Mouse (Mus musculus) lung, postnatal 36 days (tissue): ENCODE measurements around the gene Nit1.
"Not testable (repeated sequence)": the region's sequence is repeated elsewhere in the genome, so short reads cannot be mapped to it uniquely, and the experiment has no call there.

Source experiments
- DNase-seq: peaks from one replicate; pipeline ENCODE4 v3.0.0; 2022; ENCODE audit warnings: mixed read lengths

Gene Nit1

DNA sequence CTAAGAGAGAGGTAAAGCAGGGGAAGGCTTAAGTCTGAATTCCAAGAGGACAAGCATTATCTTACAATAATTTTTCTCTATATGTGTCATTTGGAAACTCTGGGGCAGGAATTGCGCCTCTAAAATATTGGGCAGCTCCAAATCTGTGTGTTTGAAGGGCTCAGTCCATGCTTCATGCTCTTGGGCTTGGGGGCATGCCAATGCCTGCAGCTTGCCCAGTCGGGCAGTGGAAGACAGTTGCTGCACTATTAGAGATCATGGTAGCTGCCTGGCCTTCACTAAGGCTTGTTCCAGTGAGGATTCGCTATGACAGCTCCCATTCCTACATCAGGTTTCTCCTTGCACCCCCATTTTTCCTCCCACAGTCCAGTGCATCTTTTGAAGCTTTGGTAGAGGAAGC lies 3.2 kb upstream of the Nit1 start:
- DNase-seq, result no peak

- DNase-seq, result no peak
Measured at GRCm38 (mm10) chr1:171346095-171346450, 627 bp upstream of the Nit1 start.

DNA sequence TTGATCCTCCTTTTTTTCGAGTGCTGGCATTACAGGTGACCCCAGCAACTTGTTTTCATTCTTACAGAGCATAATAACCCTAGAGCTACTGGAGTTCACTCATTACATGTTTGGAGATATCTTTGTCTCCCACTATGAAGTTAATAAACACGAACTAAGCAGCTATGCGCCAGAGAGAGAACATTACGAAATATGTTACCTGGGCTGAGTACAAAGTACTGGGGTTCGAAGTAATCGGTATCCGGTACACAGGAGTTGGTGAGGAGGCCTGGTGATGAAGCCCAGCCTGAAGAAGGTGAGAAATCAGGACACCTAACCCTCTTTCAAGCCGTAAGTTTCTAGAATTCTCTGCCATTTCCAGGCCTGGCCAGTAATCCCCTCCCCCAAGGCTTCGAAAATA lies 731 bp downstream of the Nit1 start:
- no peak for DNase-seq

GRCm38 (mm10) chr1:171343922-171344677 lies 1.3 kb downstream of the Nit1 start:
- DNase-seq, result peak; percentile 77

GRCm38 (mm10) chr1:171342262-171343207 lies 2.9 kb downstream of the Nit1 start:
- DNase-seq, result peak; percentile 21

DNA sequence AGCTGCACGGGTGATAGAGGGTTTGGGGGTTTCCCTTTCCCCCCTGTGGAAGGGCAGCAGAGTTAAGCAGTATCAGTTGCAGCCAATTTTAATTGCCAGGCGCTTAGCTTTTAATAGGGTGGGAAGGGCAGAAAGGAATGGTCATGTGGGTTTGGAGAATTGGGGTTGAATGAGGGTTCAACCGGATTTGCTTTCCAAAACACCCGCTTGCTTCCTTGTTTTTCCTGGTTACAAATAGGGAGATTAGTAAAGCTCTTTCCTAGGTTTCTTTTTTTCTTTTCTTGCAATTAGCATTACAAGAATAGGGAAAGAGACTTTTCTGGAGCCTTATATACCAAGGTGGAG lies 15.3 kb downstream of the Nit1 start:
- DNase-seq, result no peak

- no peak for DNase-seq
Measured at GRCm38 (mm10) chr1:171329433-171330215, 15.8 kb downstream of the Nit1 start.

DNA sequence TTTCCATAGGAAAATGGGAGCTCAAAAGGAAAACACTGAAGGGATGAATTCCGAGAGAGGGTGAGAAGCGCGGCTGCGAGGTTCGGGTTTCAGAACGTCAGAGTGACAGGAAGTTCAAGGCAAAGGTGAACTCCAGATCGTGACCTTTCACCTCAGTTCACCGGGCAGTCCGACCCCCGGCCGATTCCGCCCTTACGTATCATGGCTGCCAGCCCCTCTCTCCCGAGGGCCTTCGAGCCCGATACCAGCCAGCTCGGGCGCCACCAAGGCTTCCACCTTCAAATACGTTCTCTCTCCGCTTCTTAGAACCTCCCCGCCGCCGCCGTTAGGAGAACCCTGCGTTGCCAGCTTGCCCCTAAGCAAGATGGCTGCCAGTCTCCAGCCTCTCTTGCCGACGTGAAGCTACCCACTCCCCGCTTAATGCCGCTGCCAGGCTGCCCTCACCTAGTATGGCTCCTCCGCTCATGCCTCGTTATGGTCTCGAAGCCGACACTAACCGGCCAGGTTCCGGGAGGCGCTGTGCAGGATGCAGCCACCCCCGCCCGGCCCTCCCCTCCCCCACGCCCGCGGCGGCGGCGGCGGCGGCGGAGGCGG lies 16.5 kb downstream of the Nit1 start, which contains the start of gene Dedd:
TSS of gene Dedd (plus strand) at position 307 of the 594 bp plus-strand sequence.
- peak; percentile 94 for DNase-seq

GRCm38 (mm10) chr1:171328244-171328643 lies 17.2 kb downstream of the Nit1 start:
- DNase-seq, result no peak

DNA sequence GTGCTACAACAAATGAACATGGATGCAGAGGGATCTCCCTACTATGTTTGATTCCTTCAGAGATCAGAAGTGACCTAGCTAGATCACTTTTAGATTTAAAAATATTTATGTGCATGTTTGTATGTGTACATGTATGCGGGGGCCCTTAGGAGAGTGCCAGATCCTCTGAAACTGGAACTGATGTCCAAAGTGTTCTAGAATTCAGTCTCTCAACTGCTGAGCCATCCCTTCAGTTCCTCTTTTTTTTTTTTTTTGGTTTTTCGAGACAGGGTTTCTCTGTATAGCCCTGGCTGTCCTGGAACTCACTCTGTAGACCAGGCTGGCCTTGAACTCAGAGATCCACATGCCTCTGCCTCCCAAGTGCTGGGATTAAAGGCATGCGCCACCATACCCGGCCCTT lies 18.9 kb downstream of the Nit1 start:
- DNase-seq, result not testable (repeated sequence)

- no peak for DNase-seq
Measured at GRCm38 (mm10) chr1:171325571-171325970, 19.9 kb downstream of the Nit1 start.

- DNase-seq, result peak; percentile 22
Measured at GRCm38 (mm10) chr1:171322012-171322411, 23.4 kb downstream of the Nit1 start.

- DNase-seq, result peak; percentile 34
Measured at GRCm38 (mm10) chr1:171321415-171321814, 24.0 kb downstream of the Nit1 start.

GRCm38 (mm10) chr1:171320151-171320550 lies 25.3 kb downstream of the Nit1 start:
- DNase-seq, result no peak

DNA sequence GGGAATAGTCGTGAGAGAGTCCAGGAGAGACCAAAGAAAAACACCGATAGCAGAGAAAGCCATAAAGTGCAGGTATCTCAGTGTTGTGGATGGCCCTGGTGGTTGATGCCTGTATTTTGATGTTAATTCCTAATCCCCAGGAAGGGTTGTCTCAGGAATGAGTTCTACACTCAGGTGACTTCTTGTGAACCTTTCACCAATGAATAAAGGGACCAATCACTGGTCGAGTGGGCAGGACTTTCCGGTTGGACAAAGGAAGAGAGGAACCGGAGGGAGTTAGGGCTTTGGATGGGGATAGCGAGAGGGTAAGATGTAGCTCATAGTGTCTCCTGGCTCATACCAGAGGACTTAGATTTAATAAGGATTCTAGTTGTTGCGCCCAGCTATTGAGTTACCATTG lies 25.7 kb downstream of the Nit1 start:
- no peak for DNase-seq

DNA sequence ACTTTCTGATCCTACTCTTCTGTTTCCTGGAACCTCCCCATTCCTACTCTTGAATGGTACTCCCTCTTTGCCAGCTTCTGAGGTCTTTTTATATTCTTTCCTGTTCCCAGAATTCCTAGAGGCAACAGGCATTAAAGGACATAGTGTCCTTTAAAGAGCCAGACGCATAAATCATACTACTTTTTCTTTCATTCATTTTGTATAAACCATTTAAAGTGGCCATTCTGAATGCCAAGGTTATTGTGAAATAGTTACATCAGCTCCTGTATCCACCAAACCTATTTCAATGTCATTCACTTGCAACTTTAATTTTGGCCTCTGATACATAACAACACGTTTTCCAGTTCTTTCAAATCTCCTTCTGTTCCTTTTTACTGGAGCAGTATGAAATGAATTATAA lies 36.1 kb downstream of the Nit1 start:
- DNase-seq, result no peak

GRCm38 (mm10) chr1:171306157-171306556 lies 39.3 kb downstream of the Nit1 start:
- DNase-seq, result not testable (repeated sequence)

DNA sequence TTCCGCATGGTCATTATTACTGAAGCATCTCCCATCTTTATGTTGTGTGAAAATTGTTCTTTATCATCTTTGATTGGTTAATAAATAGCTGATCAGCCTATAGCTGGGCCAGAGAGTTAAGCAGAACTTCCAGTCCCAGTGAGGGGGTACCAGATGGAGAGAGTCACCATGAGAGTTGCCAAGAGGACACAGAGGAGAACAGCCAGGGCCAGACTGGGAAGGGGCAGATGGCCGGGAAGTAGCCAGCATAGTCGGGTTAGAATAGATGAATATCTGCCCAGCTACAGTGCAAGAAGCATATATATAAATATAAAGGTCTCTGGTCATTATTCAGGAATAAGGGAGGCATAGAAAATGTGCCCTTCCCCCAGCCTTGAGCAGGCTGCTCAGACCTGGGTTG lies 47.2 kb downstream of the Nit1 start:
- DNase-seq, result no peak

DNA sequence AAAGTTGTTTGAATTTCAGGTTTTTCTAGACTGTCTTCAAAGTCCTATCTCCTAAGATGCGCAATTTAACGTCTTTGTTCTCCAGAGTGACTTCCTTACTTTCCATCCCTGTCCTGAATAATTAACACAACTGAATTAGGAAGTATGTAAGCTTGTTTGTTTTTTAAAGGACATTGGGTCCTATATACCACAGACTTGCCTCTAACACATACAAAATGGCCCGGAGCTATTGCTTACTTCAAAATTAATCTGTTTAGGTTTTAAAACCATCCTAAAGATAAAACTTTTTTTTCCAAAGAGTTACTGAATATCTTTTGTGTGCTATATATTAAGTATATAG lies 50.4 kb downstream of the Nit1 start:
- no peak for DNase-seq

DNA sequence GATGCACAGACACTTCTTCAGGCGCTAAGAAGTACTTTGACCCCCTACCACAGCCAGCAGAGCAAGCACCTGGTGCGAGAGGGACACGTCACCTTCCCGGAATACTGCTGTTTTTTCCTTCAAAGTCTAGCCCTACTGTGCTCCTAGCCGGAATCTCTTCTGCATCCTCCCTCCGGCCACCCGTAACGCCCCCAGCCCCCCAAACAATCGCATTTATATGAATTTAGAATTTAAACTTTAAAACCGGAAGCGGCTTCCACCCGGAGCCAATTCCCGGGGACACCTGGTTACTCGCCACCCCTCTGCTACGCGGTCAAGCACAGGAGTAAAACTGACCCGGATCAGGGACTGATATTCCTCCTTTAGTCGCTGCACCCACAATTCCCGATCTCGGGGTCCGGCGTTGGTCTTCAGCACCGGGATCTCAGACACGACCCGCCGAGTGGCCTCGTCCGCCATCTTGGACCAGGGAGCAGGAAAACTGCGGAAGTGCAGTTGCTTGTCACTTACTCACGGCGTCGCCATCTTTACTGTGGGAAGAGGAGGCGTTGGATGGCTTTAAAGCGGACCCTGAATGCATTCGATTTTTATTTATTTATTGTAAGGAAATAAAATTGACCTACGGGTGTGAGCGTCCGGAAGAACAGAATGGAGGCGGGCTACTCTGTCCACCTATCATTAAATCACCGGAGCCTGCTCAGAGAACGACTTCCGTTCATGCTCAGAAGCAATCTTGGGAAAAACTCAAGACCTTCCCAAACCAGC lies 51.0 kb downstream of the Nit1 start, which contains the start of gene Ufc1:
TSS of gene Ufc1 (minus strand) at position 727 of the 765 bp plus-strand sequence.
- DNase-seq, result peak; percentile 93

- DNase-seq, result no peak
Measured at GRCm38 (mm10) chr1:171293906-171294297, 51.5 kb downstream of the Nit1 start.

DNA sequence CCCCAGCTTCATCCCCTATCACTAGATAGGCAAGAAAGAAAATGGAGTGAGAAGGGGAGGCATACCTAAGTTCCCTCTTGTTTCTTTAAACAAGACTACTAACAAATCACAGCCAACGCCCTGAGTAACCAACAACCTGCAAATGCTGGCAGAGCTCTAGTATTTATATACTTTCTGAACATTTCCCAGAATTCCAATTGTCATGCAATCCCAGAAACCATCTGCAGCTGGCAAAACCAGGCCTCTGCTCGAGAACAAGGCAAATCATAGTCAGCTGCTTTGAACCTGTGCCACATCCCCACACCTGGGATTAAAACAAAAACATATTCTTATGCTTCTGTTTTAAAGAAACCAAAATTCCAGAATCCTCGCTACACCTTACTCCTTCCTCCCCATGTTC lies 52.1 kb downstream of the Nit1 start:
- DNase-seq, result no peak
